Mouse (Mus musculus): ENCODE measurements around the gene Cd82.
A peak's percentile ranks its signal among the peaks of the same experiment; 100 is the strongest.

Cd82 gene

DNA sequence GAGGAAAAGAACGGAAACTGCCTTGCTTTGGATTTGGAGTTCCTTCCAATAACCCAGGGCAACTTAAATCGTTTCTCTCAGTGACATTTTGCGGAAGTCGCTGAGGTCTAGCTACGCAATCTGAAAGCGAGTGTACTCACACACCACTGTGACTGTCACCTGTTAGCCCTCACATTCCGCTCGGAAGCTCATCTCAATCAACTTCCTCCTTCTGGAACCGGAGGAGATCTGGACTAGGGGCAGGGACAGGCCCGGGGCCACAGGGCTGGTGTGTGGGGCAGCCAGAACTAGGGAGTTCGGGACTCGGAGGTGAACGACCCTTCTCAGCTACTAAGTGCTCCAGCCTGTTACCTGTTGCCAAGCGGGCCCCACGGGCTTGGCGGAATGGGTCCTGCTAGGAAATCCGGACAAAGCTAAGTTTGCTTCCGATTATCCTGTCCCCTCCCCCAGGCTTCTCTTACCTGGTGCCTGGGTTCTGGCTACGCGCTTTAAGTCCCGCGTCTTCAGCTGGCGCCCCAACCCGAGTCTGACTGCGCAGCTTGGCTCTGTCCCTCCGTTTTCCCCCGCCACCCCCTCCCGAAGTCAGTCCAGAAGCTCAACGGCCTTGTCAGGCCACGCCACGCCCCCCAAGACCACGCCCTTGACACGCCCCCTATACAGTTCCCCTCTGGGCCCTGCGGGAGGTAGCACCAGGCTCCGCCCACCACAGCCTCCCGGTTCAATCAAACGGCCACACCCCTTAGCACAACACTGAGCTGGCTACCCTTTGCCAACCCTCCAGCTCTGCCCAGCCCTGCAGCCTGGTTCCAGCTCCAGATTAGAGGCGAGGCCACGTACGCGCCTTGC lies 848 bp downstream of the Cd82 start:
- DNase-seq = peak; percentile 99

- no peak for DNase-seq
Measured at GRCm38 (mm10) chr2:93460786-93461469, 2.0 kb downstream of the Cd82 start.

DNA sequence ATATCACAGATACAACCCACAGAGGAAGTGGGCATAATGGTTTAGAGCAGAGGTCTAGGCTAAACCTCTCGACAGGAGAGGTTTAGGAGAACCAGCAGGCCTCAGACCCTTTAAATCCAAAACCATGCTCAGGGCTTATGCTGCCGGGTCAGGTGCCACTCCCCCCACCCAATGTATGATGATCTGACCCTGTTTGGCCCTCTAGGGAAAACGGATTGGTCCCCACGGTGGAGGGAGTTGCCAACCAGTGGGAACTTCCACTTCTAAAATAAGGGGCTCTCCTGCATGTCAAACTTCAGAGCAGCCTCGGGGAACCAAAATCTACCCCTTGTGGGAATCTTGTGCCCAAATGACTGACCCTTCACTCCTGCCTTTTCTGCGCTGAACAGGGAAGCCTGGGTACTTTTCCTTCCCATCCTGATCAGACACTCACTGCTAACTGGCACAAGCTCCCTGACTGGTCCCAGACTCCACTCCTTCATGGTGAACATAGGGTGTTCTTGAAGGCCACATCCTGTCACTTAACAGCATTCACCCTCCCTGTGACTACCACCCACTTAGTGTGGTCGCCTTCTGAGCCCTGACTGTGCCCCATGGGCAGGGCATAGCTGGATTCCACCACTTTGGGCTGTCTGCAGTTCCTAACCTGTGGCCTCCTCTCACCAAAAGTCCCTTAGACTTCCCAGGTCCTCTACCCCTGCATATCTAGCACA lies 3.6 kb downstream of the Cd82 start:
- DNase-seq = no peak

DNA sequence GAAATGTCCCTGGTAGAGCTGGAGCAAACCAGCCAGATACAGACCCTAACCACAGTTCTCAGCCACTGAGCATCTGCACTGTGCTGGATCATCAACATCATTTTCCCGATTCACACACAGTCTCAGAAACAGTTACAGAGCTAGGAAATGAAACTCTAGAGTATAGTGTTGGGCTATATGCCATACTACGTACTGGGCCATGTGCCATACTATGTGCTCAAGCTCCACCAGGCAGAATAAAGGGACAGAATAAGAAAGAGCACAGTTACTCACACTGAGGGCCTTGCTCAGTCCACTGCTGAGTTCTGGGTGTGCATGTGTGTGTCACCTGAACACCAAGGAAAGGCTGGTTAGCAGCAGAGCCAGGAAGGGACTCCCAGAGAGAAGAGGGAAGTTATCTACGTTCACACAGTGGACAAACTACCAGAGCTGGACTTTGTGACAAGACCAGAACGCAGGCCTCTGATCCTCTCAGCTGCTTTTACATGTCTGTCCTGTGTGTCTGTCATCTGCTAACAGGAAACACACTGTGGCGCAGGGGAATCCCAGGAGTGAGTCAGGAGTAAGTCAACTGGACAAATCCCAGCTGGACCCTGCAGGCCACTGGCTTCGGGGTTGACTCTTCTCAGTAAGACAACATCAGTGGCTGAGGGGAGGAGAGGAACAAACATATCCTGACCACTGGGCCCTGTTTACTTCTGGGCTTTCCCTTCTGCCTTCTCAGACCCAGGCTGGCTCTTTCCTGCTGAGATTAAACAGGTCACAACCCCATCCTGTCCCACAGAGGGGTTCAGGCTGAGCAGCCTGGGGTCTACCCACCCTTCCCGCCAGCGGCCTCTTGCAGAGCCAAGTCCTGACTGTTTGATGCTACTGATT lies 4.4 kb downstream of the Cd82 start:
- DNase-seq = peak; percentile 72 to 81

- peak; percentile 46 to 58 for DNase-seq
Measured at GRCm38 (mm10) chr2:93457426-93458130, 5.4 kb downstream of the Cd82 start.

DNA sequence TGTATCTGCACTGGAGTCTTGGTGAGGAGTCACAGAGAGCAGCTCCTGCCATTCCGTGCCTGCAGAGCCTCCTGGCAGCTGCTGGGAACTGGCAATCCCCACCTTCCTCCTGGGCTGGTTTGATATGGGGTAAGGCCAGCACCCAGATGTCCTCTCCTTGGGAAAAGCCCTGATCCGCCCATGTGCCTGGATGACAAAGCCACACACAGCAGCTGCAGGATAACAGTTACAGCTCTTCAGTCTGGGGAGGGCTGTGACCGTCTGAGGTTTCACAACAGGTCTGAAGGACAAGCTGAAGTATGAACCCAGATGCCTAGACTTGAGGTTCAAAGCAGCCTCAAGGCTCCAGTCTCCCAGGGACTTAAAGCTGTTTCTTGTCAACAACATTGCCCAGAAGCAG lies 6.8 kb downstream of the Cd82 start:
- no peak for DNase-seq

- DNase-seq = peak; percentile 59 to 76
Measured at GRCm38 (mm10) chr2:93454817-93455591, 7.9 kb downstream of the Cd82 start.

GRCm38 (mm10) chr2:93454334-93454733 lies 8.6 kb downstream of the Cd82 start:
- no peak for DNase-seq

DNA sequence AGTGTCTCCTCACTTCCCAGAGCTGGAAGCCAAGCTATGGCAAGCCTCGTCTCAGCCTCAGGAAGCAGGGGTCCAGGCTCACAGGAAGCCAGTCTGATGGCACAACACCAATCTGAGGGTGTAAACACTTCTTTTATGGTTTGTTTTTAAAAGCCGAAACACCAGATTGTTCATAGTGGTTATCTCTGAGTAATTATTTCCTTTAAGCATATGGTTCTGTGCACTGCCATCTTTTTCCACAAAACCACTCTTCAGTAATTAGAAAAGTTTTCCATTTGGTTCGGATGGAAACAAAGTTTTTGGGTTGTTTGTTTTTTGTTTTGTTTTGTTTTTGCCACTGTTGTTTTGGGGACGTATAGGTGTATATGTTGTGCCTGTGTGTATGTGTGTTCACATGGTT lies 9.9 kb downstream of the Cd82 start:
- DNase-seq = no peak

DNA sequence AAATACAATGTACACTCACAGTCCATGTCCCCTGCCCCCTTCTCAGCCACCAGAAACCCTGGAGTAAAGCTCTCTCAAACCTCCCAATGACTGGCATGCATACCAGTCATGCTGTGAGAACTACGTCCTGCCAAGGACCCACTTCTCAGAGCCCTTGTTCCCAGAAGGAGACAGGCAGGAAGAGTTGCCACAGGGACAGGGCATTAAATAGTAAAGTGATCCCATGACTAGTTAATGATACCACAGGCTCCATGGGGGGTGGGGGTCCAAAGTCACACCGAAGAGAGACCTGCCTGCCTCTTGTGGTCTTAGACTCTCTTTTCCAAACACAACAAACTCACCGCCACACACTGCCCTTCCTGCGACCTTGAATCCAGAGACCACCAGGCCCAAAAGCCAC lies 10.4 kb downstream of the Cd82 start:
- DNase-seq = peak; percentile 48 to 70

GRCm38 (mm10) chr2:93452057-93452456 lies 10.9 kb downstream of the Cd82 start:
- DNase-seq = no peak

DNA sequence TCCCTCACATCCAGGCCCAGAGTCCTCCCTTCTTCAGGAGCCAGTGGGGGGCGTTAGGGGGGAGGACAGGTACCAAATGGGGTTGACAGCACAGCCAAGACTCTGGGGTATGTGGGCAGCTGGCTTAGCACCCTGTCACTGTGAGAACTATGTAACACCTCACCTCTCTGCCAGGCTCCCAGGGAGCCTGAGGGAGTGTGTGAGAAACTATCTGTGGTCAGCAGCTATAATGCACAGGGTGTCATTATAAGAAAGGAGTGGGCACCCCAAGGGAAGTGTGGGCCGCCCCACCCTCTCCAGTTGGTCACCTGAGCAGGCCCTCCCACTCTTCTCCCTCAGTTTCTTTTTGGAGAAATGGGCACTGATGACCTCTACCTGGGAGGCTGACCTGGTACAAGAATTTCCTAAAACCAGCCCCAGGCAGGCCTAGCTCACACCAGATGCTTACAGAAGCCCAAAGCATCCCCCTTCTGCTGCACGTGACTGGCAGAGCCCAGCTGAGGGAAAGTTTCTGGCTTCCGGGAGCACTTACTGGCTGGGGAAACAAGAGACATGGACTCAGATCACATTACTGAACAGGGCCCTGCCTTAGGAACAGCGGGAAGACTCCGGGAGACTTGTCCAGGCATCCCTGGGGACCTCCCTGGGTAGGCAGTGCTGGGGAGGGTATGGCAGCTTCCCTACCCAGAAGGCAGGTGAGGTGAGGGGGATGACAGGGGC lies 11.6 kb downstream of the Cd82 start:
- peak in 1 of 2 experiments; percentile 53 for DNase-seq

- DNase-seq = no peak
Measured at GRCm38 (mm10) chr2:93450695-93451094, 12.2 kb downstream of the Cd82 start.

- DNase-seq = no peak
Measured at GRCm38 (mm10) chr2:93449657-93450056, 13.3 kb downstream of the Cd82 start.

- DNase-seq = no peak
Measured at GRCm38 (mm10) chr2:93448774-93449173, 14.2 kb downstream of the Cd82 start.

DNA sequence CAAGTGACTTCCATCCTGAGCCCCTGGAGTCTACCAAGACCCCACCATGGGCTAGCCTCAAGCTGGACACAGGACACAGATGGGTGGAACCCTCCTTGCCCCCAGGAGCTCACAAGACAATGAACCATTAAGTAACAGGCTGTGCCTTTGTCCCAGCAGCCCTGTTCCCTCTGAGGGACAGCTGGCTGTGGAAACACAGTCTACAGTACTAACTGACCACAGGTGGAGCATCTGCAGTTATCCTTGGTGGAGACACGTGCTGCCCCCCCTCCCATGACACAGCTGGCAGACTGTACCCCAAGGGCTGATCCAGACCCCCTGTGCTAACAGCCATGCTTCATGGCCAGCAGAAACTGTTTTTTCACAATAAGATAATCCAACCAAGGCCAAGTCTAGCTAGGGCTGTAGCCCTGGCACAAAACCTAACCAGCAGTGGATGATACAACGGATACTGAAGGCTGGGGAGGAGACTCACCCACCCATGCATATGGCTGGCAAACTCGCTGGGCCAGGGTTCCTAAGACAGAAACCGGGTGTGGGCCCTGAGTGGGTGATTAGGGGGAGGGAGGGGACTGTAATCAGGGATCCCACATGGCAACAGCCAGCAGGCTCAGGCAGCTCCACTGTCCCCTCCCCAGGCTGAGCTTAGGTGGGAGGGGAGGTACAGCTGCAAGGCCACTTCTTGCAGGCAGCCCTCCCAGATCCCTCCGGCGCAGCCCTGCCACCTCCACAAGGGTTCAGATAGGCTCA lies 15.3 kb downstream of the Cd82 start:
- no peak for DNase-seq

- DNase-seq = no peak
Measured at GRCm38 (mm10) chr2:93446606-93447353, 16.2 kb downstream of the Cd82 start.

- no peak for DNase-seq
Measured at GRCm38 (mm10) chr2:93445237-93445651, 17.7 kb downstream of the Cd82 start.

DNA sequence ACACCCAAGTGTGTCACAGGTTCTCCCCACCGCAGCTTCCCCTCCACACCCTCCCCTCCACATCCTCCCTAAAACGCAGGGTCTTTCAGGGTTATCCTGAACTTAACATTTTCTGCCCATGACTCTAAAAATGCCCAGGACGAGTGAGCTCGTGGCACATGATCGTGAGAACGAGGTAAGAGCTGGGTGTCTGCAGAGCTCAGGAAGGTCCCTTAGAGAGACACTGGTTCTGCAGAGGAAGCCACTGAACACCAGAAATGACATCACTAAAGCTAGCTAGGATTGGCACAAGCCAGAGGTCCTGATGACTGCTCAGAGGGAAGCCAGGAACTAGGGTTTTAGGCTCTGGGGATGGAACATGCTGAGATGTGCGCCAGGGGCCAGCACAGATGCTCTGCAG lies 18.7 kb downstream of the Cd82 start:
- no peak for DNase-seq

Measured in kidney, postnatal 4 days (tissue).